Mouse (Mus musculus) right cerebral cortex, postnatal 36 days (tissue): Measurements from ENCODE around the gene Olfr651.
"Not testable (repeated sequence)": the region's sequence is repeated elsewhere in the genome, so short reads cannot be mapped to it uniquely, and the experiment has no call there.

ENCODE experiments used
- DNase-seq, 2 experiments: peaks; one replicate each; pipeline ENCODE4 v3.0.0; 2022; ENCODE audit warnings: low spot score in 2 of 2, mixed read lengths in 1 of 2

Gene Olfr651

GRCm38 (mm10) chr7:104549833-104550232, at the start of gene Olfr651:
TSS of gene Olfr651 (plus strand) at chr7:104550133.
- DNase-seq = no peak

- not testable (repeated sequence) for DNase-seq
These were observed 48.7 kb upstream of the Olfr651 start for GRCm38 (mm10) chr7:104501186-104501585.

GRCm38 (mm10) chr7:104501589-104502371, 48.2 kb upstream of the Olfr651 start:
- DNase-seq = no peak

- not testable (repeated sequence) for DNase-seq
These were observed 42.4 kb upstream of the Olfr651 start, which contains the start of gene Trim30d for GRCm38 (mm10) chr7:104507421-104508065. TSS of gene Trim30d (minus strand) at chr7:104507849.

- DNase-seq = no peak
These were observed 2.8 kb downstream of the Olfr651 start for GRCm38 (mm10) chr7:104552700-104553099.

- no peak for DNase-seq
These were observed 10.7 kb downstream of the Olfr651 start, which contains the start of gene Olfr652 for GRCm38 (mm10) chr7:104560601-104561000. TSS of gene Olfr652 (plus strand) at chr7:104560901.

- DNase-seq = no peak
These were observed 27.1 kb downstream of the Olfr651 start, which contains the start of gene Olfr653 for GRCm38 (mm10) chr7:104577014-104577413. TSS of gene Olfr653 (plus strand) at chr7:104577314.

DNA sequence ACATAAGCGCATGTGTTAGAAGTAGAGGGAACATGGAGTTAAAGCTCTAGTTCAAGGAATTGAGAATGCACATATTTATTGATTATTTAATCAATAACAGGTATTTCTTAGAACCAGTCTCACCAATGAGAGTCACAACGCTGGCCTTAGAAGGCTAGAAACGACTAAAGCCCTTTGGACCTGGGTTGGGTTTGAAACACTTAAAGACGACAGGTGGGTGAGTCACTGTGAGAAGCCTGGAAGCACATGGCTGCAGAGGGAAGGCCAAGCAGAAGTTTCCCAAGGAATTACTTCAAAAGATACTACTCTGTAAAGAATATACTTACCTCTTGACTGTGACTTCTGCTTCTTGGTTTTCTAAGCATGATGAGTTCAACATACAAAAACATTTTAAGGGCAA, 30.9 kb downstream of the Olfr651 start:
- DNase-seq = no peak

DNA sequence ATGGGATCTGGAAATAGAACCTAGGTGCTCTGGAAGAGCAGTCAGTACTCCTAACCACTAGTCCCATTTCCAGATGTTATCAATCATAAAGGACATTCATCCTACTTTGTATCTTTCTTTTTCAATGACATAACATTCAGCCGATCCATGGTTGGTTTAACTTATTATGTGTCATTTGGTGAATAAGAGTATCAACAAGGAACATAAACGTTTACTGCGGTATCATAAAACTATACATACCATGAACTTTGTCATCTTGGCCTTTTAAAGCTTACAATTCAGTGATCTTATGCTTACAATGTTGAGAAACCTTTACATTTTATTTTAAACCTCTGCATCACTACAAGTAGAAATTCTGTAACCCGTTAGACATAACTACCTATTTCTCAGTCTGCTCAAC, 31.5 kb downstream of the Olfr651 start:
- DNase-seq = no peak

GRCm38 (mm10) chr7:104586725-104587124, 36.8 kb downstream of the Olfr651 start, which contains the start of gene Olfr654:
TSS of gene Olfr654 (plus strand) at chr7:104587025.
- no peak for DNase-seq

- no peak for DNase-seq
These were observed 38.3 kb downstream of the Olfr651 start for GRCm38 (mm10) chr7:104588274-104588673.

GRCm38 (mm10) chr7:104601679-104602078, 51.7 kb downstream of the Olfr651 start, which contains the start of gene Olfr655:
TSS of gene Olfr655 (minus strand) at chr7:104601779.
- no peak for DNase-seq

- DNase-seq = no peak
These were observed 53.2 kb downstream of the Olfr651 start for GRCm38 (mm10) chr7:104603173-104603572.
